1 mouse cellular context compared by ENCODE assay signal in genomic region chr11:20691000-20691399, GRCm38 (mm10).
TF ChIP-seq lines count a peak whose summit lies in the region.

No protein-coding gene starts in this region.

TF ChIP-seq in MEL, 35 proteins besides CTCF, POLR2A, EP300 and RAD21 (continued from another document):
- TF ChIP-seq ZNF384 (IDR thresholded peaks at IDR 0.05; ENCODE audit: low read depth, low read length) (no peak), TBP (IDR thresholded peaks at IDR 0.05; ENCODE audit: low read depth, low read length) (no peak), NRF1 (IDR thresholded peaks at IDR 0.05; ENCODE audit: insufficient read depth, low read depth, low read length, poor library complexity, severe bottlenecking) (no peak), RCOR1 (IDR thresholded peaks at IDR 0.05; ENCODE audit: low read depth, low read length) (no peak)
TF ChIP-seq in MEL: peak in this region for 5.
